Mouse (Mus musculus) left cerebral cortex, postnatal 4 days (tissue): ENCODE measurements around the gene Gfod2. TPM values are rescaled to one million over a fixed set of nuclear protein-coding genes. Genes with fewer than 3 reads are reported as not detected.
A peak's percentile ranks its signal among the peaks of the same experiment; 100 is the strongest.

Source experiments
- DNase-seq: peaks from one replicate; pipeline ENCODE4 v3.0.0-alpha.2; 2022
- intact Hi-C: fragments of 180-260 bp; cut with DNase I; formaldehyde crosslinking; loops from one replicate; pipeline ENCODE4 v1.15.1; 2025
- total RNA-seq, 2 experiments: library from RNA; stranded (reverse); gene quantifications; 2 replicates each; pipeline ENCODE4 v1.2.3; 2021

The Gfod2 gene
- total RNA-seq, 2 experiments from 2014 or later = 44.4 to 49.9 TPM

- peak; percentile 71 for DNase-seq
- intact Hi-C loops = no loop called here
Measured at GRCm38 (mm10) chr8:105704955-105705354, 53.5 kb downstream of the Gfod2 start.

DNA sequence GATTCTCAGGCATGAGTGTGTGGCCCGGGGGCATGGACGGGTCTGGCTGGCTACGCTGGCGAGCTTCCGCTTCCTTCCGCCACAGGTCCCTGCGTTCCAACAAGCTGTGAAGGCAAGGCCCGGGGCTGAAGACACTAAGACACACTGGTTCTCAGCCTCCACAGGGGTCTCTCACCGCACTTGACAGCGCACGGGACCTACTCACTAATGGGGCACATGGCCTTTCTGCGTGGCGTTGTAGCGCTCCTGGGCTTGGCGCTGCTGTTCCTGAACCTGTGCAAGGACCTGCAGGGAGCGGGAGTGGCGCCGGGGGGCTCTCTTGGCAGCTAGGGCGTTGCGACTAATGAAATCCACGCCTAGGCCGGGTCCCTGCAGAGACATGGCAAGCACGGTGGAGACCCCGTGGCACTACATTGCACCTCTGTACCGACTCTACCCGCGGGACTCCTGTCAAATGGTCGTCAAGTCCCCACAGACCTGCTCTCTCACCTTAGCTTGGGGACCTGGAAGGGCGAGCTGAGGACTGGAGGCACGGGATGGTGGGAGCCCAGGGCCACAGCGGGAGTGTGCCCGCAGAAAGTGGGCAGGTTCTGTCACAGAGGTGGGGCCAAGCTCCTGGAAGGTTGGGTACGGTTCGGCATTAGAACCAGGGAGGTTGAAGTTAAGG, 54.2 kb downstream of the Gfod2 start:
- peak; percentile 52 for DNase-seq
- intact Hi-C loops = no loop called here

GRCm38 (mm10) chr8:105702731-105703415, 55.6 kb downstream of the Gfod2 start:
- intact Hi-C loops = no loop called here
- DNase-seq = no peak

- intact Hi-C loops = no loop called here
- no peak for DNase-seq
Measured at GRCm38 (mm10) chr8:105702001-105702401, 56.5 kb downstream of the Gfod2 start.

DNA sequence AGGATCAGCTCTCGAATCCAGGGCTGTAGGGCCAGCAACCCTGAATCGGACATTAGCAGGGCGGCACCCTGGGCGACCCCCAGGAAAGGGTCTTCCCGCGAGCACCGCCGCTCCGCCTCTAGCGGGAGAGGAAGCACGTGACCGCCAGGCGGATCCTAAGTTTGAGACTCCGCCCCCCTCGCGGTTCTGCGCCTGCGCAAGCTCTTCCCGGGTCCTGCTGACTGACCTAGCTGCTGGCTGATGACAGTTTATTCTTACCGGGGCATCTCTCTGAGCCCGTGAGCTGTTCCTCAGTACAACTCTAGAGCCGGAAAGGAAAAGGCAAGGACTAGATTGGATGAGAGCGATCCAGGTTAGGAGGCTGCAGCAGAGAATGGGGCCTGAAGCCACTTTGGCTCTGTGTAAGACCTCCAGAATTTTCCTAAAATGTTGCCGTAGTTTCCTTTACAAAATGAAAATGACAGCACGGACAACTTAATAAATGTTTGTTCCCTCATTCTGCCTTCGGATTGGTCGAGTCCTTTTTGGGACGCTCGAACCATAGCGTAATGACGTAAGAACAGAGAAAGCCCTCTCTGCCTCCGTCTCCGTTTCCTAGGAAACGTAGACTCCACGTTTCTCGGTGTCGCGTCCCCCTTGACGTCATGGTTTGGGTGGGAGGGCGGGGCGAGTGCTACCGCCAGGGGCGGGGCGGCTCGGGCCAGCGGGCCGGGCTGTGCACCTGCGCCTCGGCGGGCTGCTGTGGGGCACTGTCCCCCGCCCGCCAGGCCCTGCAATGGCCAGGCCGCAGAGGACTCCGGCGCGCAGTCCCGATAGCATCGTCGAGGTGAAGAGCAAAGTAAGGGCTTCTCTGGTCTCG, 57.3 kb downstream of the Gfod2 start, which contains the start of the genes Acd and Pard6a:
Gene Acd (minus strand): TSS at position 137 of the 859 bp plus-strand sequence.
Gene Pard6a (plus strand): TSS at position 183 of the 859 bp plus-strand sequence.
- intact Hi-C loops = no loop called here
- DNase-seq = peak; percentile 98

DNA sequence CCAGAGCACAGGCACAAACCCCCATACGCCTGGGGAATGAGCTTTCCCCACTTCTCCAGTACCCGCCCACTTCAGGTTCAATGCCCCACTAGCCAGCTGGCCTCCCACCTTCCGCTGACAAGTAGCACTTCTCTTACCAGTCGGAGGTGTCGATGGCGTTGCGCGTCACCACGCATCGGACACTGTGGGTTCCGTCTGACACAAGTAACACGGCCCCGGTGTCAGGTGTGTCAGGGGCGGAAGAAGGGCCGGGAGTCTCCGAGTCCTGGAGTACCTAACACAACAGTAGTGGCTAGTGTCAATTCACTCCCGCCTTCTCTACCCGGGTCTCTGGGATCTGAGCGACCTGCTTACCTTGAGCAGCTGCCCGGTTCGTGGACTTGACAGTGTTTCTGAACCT, 57.9 kb downstream of the Gfod2 start:
- intact Hi-C loops = no loop called here
- peak; percentile 50 for DNase-seq

GRCm38 (mm10) chr8:105699488-105700215, 58.8 kb downstream of the Gfod2 start:
- no peak for DNase-seq
- intact Hi-C loops = no loop called here

GRCm38 (mm10) chr8:105698734-105699133, 59.7 kb downstream of the Gfod2 start:
- intact Hi-C loops = no loop called here
- DNase-seq = peak; percentile 51

GRCm38 (mm10) chr8:105697196-105697780, 61.2 kb downstream of the Gfod2 start:
- no peak for DNase-seq
- intact Hi-C loops = no loop called here

DNA sequence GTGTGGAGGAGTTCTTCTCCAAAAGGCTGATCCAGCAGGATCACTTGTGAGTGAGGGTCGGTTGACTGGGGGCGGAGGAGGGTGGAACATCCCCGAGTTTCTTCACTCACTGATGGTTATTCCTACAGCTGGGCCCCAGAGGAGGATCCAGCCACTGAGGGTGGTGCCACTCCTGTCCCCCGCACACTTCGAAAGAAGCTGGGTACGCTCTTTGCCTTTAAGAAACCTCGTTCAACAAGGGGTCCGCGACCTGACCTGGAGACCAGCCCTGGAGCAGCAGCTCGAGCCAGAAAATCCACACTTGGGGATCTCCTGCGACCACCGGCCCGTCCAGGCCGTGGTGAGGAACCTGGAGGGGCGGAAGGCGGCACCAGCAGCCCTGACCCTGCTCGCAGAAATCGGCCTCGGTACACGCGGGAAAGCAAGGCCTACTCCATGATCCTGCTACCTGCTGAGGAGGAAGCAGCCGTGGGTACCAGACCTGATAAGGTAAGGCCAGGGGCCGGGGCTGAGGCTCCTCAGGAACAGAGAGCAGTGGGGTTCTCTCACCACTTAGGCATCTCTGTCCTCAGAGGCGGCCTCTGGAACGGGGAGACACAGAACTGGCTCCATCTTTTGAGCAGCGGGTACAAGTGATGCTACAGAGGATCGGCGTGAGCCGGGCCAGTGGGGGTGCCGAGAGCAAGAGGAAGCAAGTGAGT, 63.2 kb downstream of the Gfod2 start:
- intact Hi-C loops = no loop called here
- no peak for DNase-seq

- DNase-seq = peak; percentile 89
- intact Hi-C loops = no loop called here
Measured at GRCm38 (mm10) chr8:105694051-105694799, 64.2 kb downstream of the Gfod2 start.

- intact Hi-C loops = no loop called here
- DNase-seq = peak; percentile 89
Measured at GRCm38 (mm10) chr8:105693648-105694047, 64.8 kb downstream of the Gfod2 start.

GRCm38 (mm10) chr8:105692449-105693182, 65.8 kb downstream of the Gfod2 start:
- no peak for DNase-seq
- intact Hi-C loops = no loop called here

DNA sequence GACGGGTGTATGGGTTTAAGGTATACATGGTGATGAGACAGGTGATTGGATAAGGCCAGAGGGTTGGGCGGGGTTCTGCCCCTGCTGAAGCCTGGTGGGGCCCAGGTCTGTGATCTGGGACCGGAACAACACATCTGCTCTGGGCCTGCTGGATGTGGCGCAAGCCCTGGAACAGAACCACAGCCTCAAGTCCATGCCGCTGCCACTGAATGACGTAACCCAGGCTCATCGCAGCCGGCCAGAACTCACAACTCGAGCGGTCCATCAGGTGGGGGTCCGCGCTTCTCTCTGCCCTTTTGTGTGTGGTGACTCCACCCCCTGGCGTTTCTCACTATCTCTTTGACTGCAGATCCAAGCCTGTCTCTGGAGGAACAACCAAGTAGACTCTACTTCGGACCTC, 67.5 kb downstream of the Gfod2 start:
- DNase-seq = no peak
- intact Hi-C loops = no loop called here

DNA sequence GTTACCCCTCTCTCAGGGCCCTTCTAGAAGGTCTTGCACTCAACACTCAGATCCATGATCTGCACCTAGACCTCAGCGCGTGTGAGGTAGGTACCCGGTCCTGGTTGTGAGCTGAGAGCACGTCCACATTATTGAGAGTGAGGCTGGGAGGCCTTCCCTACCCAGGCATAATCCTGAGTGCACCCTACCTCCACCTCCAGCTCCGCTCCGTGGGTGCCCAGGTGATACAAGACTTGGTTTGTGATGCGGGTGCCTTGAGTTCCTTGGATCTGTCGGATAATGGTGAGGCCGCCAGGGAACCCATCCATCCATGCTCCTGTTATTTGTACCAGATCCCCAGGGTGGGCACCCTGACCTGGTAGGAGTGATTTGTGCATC, 68.5 kb downstream of the Gfod2 start:
- DNase-seq = no peak
- intact Hi-C loops = loop anchor here (5.0 kb wide), 1 partner anchor 38 kb away; no protein-coding TSS in a partner anchor

- DNase-seq = no peak
- intact Hi-C loops = loop anchor here (5.0 kb wide), 1 partner anchor 37 kb away; no protein-coding TSS in a partner anchor
Measured at GRCm38 (mm10) chr8:105689256-105689982, 69.0 kb downstream of the Gfod2 start.

- no peak for DNase-seq
- intact Hi-C loops = loop anchor here (5.0 kb wide), 1 partner anchor 36 kb away; no protein-coding TSS in a partner anchor
Measured at GRCm38 (mm10) chr8:105688242-105688752, 70.2 kb downstream of the Gfod2 start.
